Mouse (Mus musculus) limb, embryonic 10.5 days (tissue): ENCODE measurements around the gene Pstpip1. TPM values are rescaled to one million over a fixed set of nuclear protein-coding genes. Genes with fewer than 3 reads are reported as not detected.

Experiments used
- DNase-seq: peaks from one replicate; pipeline ENCODE4 v3.0.0-alpha.2; 2017; ENCODE audit warnings: low spot score
- H3K27ac ChIP-seq: fragments of 300-500 bp; sonication (generic); 2 replicates; pipeline ENCODE4 v1.5.1; 2016; ENCODE audit warnings: mild to moderate bottlenecking
- H3K27me3 ChIP-seq: fragments of 300-500 bp; sonication (generic); 2 replicates; pipeline ENCODE4 v1.6.1; 2016; ENCODE audit warnings: low read depth, mild to moderate bottlenecking; ENCODE audit not compliant: poor library complexity, severe bottlenecking
- H3K36me3 ChIP-seq: fragments of 300-500 bp; sonication (generic); 2 replicates; pipeline ENCODE4 v1.6.1; 2016; ENCODE audit warnings: mild to moderate bottlenecking, moderate library complexity
- H3K4me1 ChIP-seq: fragments of 300-500 bp; sonication (generic); 2 replicates; pipeline ENCODE4 v1.6.1; 2016
- H3K4me3 ChIP-seq: fragments of 300-500 bp; sonication (generic); 2 replicates; pipeline ENCODE4 v1.5.1; 2016; ENCODE audit warnings: mild to moderate bottlenecking, moderate library complexity
- H3K9me3 ChIP-seq: fragments of 300-500 bp; sonication (generic); replicated peaks from 2 replicates; pipeline ENCODE4 v1.6.1; 2016; ENCODE audit warnings: mild to moderate bottlenecking
- WGBS: fragments of 180-500 bp; shearing (Covaris S2); methylation state at CpG from one replicate; pipeline ENCODE4 v1.1.7; 2016; 5-methylcytosine and 5-hydroxymethylcytosine counted together
- polyA plus RNA-seq: library from polyadenylated mRNA; unstranded; fragments of >200 nt; fragmentation: Nextera tagmentation; extraction: Ambion mirVana; gene quantifications from 2 replicates; pipeline ENCODE4 v1.2.1, GENCODE M21; 2016

Gene Pstpip1
- polyA plus RNA-seq, 1 experiment from 2014 or later = 0.64 TPM

DNA sequence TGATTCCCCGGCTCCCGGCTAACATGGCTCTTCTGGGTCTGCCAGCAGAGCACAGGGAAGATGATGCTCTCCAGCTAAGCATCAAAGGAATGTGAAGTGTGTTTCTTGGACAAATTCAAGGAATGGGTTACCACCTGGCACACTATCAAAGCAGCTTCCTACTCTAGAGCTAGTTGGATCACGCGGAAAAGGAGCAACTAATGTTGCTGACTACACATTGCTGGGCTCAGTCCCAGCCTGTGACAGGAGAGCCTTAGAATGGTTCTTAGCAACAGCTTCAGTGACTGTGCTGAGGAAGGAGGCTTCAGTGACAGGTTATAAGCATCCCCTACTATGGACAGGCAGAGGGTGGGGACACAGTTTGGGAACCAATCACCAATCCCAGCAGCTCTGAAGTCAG lies 44.9 kb downstream of the Pstpip1 start:
- H3K27me3 ChIP-seq = no peaks in the 10 kb centered on the region
- peaks cover 4% of the 10 kb centered on the region; the same call in 1 of the 2 replicates for H3K4me1 ChIP-seq
- 97% methylated on average over 4 of the region's 4 CpGs for WGBS
- H3K36me3 ChIP-seq = peaks cover 97% of the 10 kb centered on the region
- DNase-seq = no peak
- no peaks in the 10 kb centered on the region for H3K9me3 ChIP-seq
- H3K4me3 ChIP-seq = no peak overlapping the region
- no peak overlapping the region for H3K27ac ChIP-seq

DNA sequence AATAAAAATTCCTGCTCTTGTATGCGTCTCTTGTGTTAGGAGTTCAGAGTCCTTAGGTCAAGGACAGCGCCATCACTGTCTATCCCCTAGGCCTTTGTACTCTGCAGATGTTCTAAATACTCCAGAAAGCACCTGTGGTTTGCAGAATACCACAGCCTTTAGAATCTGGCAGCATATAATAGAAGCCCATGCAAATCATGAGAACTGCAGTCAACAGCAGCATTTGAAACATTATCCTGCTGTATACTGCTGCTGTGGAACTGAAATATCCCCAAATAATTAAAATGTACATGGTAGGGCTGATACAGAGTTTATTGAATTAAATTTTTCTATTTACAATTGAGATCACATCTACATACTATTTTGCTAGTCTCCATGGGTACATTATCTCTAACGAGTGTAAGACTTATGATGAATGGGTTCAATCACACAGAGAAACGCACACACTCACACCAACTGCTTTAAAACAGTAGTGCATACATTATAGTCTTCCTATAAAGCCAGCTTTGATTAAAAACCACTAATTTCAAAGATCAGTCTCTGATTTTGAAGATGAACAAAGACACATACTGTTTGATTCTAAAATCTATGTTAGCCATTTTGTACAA lies 45.9 kb downstream of the Pstpip1 start:
- Histone ChIP-seq H3K27me3 (no peaks in the 10 kb centered on the region), H3K9me3 (no peaks in the 10 kb centered on the region), H3K4me1 (peaks cover 4% of the 10 kb centered on the region; the same call in 1 of the 2 replicates), H3K4me3 (no peak overlapping the region), H3K36me3 (peaks cover 97% of the 10 kb centered on the region), H3K27ac (no peak overlapping the region)
- DNase-seq = no peak
- WGBS = 93% methylated on average over 4 of the region's 4 CpGs

DNA sequence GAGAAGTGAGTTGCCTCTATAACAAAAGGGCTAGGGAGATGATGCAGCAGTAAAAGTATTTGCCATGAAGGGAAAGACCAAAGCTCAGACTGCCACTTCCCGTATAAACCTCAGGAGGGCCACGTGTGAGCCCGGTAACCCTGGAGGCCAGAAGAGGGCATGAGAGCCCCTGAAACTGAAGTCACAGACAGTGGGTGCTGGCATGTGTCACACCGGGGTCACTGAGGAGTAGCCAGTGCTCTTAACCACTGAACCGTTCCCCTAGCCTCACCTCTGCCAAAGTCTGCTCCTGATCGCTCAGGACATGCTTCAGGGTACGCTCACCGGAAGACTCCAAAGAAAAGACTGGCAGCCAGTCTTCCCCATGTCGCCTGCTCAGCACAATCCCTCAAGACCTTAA lies 52.0 kb downstream of the Pstpip1 start:
- Histone ChIP-seq H3K27ac (no peak overlapping the region), H3K27me3 (no peaks in the 10 kb centered on the region), H3K4me1 (no peaks in the 10 kb centered on the region), H3K9me3 (no peaks in the 10 kb centered on the region), H3K4me3 (no peak overlapping the region), H3K36me3 (peaks cover 97% of the 10 kb centered on the region)
- WGBS = 86% methylated on average over 9 of the region's 9 CpGs
- DNase-seq = no peak

DNA sequence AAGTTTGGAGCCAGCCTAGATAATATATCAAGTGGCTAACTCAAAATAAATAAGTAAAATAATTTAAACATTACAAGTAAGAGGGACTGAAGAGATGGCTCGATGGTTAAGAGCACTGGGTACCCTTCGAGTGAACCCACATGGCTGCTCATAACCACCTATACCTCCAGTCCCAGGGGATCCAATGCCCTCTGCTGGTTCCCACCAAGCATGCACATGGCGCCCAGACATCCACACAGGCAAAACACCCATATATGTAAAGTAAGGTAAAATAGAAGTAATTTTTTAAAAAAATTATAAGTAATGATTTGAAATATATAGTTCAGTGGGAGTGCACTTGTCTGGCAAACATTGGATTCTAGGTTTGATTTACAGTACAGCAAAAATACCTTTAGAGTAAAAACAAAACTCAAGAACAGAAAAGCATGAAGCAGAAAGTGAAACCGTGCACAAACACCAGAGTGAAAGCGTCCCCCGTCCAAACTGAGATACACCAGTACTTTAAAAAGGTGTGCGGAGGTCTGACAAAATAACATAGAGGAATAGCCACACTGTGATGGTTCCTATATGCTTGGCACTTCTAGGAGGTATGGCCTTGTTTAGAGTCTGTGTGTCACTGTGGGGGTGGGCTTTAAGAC lies 54.7 kb downstream of the Pstpip1 start:
- Histone ChIP-seq H3K36me3 (peaks cover 84% of the 10 kb centered on the region), H3K27me3 (no peaks in the 10 kb centered on the region), H3K4me1 (0 out of 2 replicates have a peak, but pooled peaks cover 5% of the 10 kb centered on the region), H3K4me3 (no peak overlapping the region), H3K27ac (no peak overlapping the region), H3K9me3 (no peaks in the 10 kb centered on the region)
- 95% methylated on average over 7 of the region's 7 CpGs for WGBS
- no peak for DNase-seq

DNA sequence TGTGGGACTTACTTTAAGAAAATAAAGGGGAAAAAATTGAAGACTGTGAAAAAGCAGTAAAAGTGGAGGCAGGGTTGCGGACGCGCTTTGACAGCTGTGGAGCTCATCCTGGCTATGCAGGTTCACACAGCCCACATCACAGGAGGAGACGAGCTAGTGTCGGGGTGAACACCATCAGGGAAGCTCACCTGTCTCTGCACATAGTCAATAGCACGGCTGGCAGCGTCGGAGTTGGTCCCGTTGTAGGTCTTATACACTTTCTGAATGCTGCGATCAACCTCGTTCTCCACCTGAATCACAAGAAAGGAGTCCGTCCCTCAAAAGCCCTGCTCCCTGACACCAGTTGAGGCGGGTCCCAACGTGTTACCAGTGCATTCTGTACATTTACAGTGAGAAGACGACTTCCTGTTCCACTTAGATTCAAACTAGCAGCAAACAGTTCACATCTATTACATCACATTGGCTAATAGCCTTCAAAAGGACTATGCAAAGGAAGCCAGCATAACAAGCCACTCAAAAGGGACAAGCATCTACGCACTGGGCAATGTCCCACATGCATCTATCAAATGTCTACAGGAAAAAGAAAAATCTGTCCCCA lies 56.7 kb downstream of the Pstpip1 start:
- no peaks in the 10 kb centered on the region for H3K9me3 ChIP-seq
- H3K36me3 ChIP-seq = peaks cover 77% of the 10 kb centered on the region
- WGBS = 94% methylated on average over 16 of the region's 16 CpGs
- no peak for DNase-seq
- 0 out of 2 replicates have a peak, but pooled peaks cover 5% of the 10 kb centered on the region for H3K4me1 ChIP-seq
- H3K27me3 ChIP-seq = no peaks in the 10 kb centered on the region
- no peak overlapping the region for H3K27ac ChIP-seq
- H3K4me3 ChIP-seq = no peak overlapping the region

DNA sequence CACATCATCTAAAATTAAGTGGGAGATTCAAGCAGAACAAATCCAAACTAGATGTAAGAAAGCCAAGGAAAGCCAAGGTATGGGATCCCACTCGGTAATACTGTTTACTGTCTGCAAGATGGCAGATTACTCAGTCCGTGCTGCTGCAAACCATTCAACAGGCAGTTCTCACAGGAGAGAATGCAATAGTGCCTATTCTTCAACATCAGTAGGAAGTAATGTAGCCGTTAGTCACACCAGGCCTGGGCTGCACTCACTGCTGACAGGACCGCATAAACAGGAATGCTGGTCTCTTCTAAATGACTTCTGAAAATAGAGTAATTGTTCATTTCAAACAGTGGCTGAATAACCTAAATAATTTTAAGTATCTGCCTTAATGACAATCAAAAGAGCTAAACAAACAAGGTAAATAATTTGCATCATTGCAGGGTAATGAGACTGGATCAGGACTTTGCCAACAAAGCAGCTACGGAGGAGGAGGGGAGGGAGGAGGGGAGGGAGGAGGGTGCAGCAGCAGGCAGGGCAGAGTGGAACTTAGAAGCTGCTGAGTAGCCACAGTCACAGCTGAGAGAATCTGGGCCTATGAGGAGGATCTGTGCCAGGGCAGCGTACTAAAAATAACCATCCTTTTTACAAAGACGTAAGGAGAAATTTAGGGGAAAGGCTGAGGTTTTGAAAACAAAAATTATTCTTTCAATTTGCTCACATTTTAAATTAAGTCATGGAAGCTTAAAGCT lies 62.2 kb downstream of the Pstpip1 start:
- no peak overlapping the region for H3K4me3 ChIP-seq
- 71% methylated on average over 7 of the region's 7 CpGs for WGBS
- no peaks in the 10 kb centered on the region for H3K9me3 ChIP-seq
- peaks cover 27% of the 10 kb centered on the region for H3K36me3 ChIP-seq
- H3K27ac ChIP-seq = no peak overlapping the region
- DNase-seq = no peak
- no peaks in the 10 kb centered on the region for H3K27me3 ChIP-seq
- peaks cover 8% of the 10 kb centered on the region; the same call in 1 of the 2 replicates for H3K4me1 ChIP-seq

DNA sequence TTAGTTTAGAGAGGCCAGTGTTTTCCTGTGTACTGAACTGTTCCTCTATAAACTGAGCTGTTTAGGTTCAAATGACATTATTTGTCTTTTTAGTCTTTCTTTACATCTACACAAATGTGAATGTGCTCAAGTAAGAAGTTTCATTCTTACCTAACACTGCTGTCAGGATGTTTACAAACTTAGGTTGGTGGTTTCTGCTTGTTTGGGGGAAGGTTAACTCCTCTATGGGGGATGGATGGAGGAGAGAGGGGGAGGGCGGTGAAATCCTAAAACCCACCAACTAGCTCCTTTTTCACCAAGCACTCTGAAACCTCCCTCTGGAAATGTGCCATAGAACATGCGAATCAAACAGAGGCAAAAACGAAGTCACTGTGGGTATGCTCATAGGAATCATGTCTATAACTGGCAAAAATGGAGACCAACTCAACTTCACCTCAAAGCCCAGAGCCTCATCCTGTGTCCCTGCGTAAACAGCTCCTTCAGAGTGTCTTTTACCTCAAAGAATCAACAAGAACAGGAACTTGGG lies 62.8 kb downstream of the Pstpip1 start:
- Histone ChIP-seq H3K27ac (no peak overlapping the region), H3K4me1 (peaks cover 8% of the 10 kb centered on the region; the same call in 1 of the 2 replicates), H3K4me3 (no peak overlapping the region), H3K9me3 (no peaks in the 10 kb centered on the region), H3K27me3 (no peaks in the 10 kb centered on the region), H3K36me3 (peaks cover 21% of the 10 kb centered on the region)
- no peak for DNase-seq
- 90% methylated on average over 4 of the region's 4 CpGs for WGBS

DNA sequence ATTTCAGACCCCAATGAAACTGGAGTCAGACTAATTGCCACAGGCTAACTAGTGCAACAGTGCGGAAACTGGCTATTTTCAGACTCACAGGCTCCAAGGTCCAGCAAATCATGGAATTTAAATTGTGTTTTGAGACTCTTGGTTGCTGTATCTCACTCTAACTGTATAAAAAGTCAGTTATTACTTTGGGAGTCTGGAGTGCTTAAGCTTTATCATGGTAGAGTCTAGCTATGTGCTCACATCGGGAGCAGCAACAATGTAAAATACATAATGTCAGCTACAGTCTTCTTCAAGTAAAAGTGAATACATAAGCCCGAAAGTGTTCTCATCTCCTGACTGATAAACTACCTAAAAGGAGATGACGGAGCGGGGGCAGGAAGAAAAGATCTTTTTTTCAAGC lies 64.8 kb downstream of the Pstpip1 start:
- Histone ChIP-seq H3K36me3 (peaks cover 17% of the 10 kb centered on the region), H3K4me1 (peaks cover 16% of the 10 kb centered on the region), H3K27ac (no peak overlapping the region), H3K27me3 (no peaks in the 10 kb centered on the region), H3K9me3 (no peaks in the 10 kb centered on the region), H3K4me3 (no peak overlapping the region)
- 96% methylated on average over 5 of the region's 5 CpGs for WGBS
- no peak for DNase-seq

DNA sequence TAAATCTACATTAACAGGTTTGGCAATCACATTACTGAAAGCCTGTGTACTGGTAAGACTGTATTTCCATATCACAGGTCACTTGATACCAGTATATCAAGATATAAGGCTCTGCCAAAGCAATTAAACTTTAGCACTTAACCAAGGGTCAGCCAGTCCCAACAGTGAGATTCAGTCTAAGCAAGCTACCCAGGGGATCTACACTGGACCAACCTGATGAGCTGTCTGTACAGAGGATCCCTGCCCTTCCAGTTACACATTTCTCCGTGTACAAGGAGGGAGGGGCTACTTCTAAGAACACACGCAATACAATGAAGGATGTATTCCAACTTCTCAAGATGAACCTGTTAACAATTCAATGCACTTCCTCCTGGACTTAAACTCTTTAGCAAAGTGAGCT lies 68.3 kb downstream of the Pstpip1 start:
- Histone ChIP-seq H3K9me3 (no peaks in the 10 kb centered on the region), H3K4me3 (no peak overlapping the region), H3K4me1 (peaks cover 26% of the 10 kb centered on the region), H3K27ac (no peak overlapping the region), H3K36me3 (no peaks in the 10 kb centered on the region), H3K27me3 (no peaks in the 10 kb centered on the region)
- DNase-seq = no peak
- WGBS = 86% methylated on average over 2 of the region's 2 CpGs

DNA sequence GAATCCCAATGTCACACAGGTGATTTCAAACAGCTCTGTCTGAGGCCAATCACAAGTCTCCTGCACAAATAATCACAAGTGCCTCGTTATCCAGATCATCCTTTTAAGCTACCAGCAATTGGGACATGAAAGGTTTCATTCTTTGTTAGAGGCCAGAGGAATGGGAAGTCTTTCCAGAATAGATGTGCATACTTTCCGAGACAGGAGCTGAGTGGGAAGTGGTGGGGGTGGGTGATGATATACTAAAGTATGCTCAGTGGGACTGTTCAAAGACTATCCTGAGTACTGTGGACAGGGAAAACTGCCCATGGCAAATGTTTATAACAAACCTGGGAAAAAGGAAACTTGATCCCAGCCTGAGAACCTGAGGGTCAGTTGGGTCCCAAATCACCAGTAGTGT lies 69.7 kb downstream of the Pstpip1 start:
- no peak for DNase-seq
- WGBS = 14% methylated on average over 2 of the region's 2 CpGs
- peak overlapping the region; percentile 98 for H3K4me3 ChIP-seq
- no peaks in the 10 kb centered on the region; the same call in 1 of the 2 replicates for H3K27me3 ChIP-seq
- H3K36me3 ChIP-seq = no peaks in the 10 kb centered on the region
- peak overlapping the region; percentile 99 for H3K27ac ChIP-seq
- H3K4me1 ChIP-seq = peaks cover 32% of the 10 kb centered on the region
- no peaks in the 10 kb centered on the region for H3K9me3 ChIP-seq

DNA sequence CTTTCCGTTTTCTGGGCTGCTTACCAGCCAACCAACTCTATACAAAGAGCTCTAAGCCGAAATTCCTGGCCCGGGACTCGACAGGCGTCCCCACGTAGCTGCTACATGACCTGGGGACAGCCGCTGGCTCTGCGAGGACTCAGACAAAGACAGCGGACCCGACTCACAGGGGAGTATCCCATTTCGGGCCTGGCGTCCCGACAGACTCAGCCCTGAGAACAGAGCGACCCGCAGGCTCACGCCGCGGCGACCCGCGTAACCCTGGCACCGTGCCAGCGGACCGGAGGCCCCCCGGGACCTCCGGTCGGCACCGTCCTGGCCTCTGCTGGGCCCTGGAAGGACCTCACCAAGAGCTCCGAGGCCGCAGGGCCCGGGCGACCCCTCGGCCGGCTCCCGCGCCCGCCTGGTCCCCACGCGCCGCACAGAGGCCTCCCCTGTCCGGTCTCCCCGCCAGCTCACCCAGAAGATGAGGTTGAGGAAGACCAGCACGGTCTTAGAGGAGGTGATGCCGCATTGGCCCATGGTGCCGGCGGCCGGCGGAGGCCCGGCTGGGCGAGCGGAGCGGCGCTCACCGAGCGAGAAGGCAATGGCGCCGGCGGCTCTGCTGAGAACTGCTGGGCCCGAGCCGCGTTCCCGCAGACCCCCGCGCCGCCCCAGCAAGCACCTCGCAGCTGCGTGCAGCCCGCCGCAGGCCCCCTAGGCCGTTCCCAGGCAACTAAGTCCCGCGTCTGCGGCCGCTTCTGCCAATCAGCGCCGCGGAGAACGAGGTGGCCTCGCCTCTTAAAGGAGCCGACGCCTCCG lies 70.8 kb downstream of the Pstpip1 start:
- DNase-seq = peak; percentile 93
- WGBS = under 1% methylated on average over 82 of the region's 82 CpGs
- Histone ChIP-seq H3K27me3 (no peaks in the 10 kb centered on the region; the same call in 1 of the 2 replicates), H3K4me3 (peak overlapping the region; percentile 98), H3K27ac (peak overlapping the region; percentile 99), H3K4me1 (peaks cover 37% of the 10 kb centered on the region), H3K36me3 (no peaks in the 10 kb centered on the region), H3K9me3 (no peaks in the 10 kb centered on the region)

DNA sequence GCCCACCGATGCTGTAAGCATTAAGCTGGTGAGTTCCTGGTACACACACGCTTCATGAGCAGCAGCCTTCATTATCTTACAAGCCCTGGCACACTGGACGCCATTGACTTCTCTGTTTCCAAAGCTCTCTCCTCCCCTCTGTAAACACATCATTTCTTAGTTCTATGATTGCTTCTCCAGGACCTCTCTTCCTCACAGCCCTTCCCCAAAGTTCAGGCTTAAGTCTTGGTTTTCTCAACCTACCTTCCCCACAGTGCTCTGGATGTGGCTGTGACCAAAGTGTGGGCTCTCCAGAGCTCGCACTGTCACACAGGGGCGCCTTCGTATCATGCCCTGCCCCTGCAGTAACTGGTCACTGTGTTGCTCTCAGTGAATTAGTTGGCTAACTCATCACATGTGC lies 75.6 kb downstream of the Pstpip1 start, which contains the start of gene Tspan3:
Tspan3 (minus strand) TSS at position 101 of the 400 bp plus-strand sequence.
- Histone ChIP-seq H3K4me3 (no peak within 1 kb of the TSS), H3K4me1 (peaks cover 57% of the 10 kb centered on the region), H3K27me3 (no peaks in the 10 kb centered on the region; the same call in 1 of the 2 replicates), H3K36me3 (no peaks in the 10 kb centered on the region), H3K9me3 (no peaks in the 10 kb centered on the region), H3K27ac (peak within 1 kb of the TSS; percentile 53)
- 93% methylated on average over 6 of the region's 6 CpGs for WGBS
- no peak for DNase-seq
